Mouse (Mus musculus) neural tube, embryonic 13.5 days (tissue): Measurements from ENCODE around the gene Prkaa1. TPM values are rescaled to one million over a fixed set of nuclear protein-coding genes. Genes with fewer than 3 reads are reported as not detected.

ENCODE experiments used
- ATAC-seq: fragments of 200-750 bp; cut with Nextera tagmentation; 2 replicates; pipeline ENCODE4 v1.8.0; 2017; ENCODE audit warnings: low read depth, mild to moderate bottlenecking, moderate TSS enrichment, moderate library complexity
- H3K27ac ChIP-seq: fragments of 300-500 bp; sonication (generic); replicated peaks from 2 replicates; pipeline ENCODE4 v1.5.1; 2015; ENCODE audit warnings: moderate library complexity, mild to moderate bottlenecking, inconsistent platforms
- H3K27me3 ChIP-seq: fragments of 300-500 bp; sonication (generic); 2 replicates; pipeline ENCODE4 v1.6.1; 2015; ENCODE audit warnings: mild to moderate bottlenecking, inconsistent platforms
- H3K36me3 ChIP-seq: fragments of 300-500 bp; sonication (generic); 2 replicates; pipeline ENCODE4 v1.6.1; 2015; ENCODE audit warnings: mild to moderate bottlenecking, inconsistent platforms
- H3K4me1 ChIP-seq: fragments of 300-500 bp; sonication (generic); replicated peaks from 2 replicates; pipeline ENCODE4 v1.6.1; 2015; ENCODE audit warnings: inconsistent platforms
- H3K4me2 ChIP-seq: fragments of 300-500 bp; sonication (generic); 2 replicates; pipeline ENCODE4 v1.6.1; 2015; ENCODE audit warnings: inconsistent platforms, mild to moderate bottlenecking, moderate library complexity
- H3K4me3 ChIP-seq: fragments of 300-500 bp; sonication (generic); 2 replicates; pipeline ENCODE4 v1.5.1; 2015; ENCODE audit warnings: mild to moderate bottlenecking, inconsistent platforms
- H3K9ac ChIP-seq: fragments of 300-500 bp; sonication (generic); 2 replicates; pipeline ENCODE4 v1.6.1; 2015; ENCODE audit warnings: moderate library complexity, mild to moderate bottlenecking, inconsistent platforms
- H3K9me3 ChIP-seq: fragments of 300-500 bp; sonication (generic); 2 replicates; pipeline ENCODE4 v1.6.1; 2016; ENCODE audit warnings: inconsistent platforms
- WGBS: fragments of 180-500 bp; shearing (Covaris S2); methylation state at CpG from one replicate; pipeline ENCODE4 v1.1.7; 2015; 5-methylcytosine and 5-hydroxymethylcytosine counted together
- polyA plus RNA-seq: library from polyadenylated mRNA; unstranded; fragments of >200 nt; fragmentation: Nextera tagmentation; extraction: Ambion mirVana; gene quantifications from 2 replicates; pipeline ENCODE4 v1.2.1, GENCODE M21; 2015

Prkaa1 gene
- polyA plus RNA-seq: 16.1 and 18.6 TPM in 2 replicates

GRCm38 (mm10) chr15:5143361-5144020 lies at the start of gene Prkaa1:
Gene Prkaa1 (plus strand): TSS chr15:5143861.
- Histone ChIP-seq H3K9me3 (no peaks in the 10 kb centered on the region), H3K4me2 (peak within 1 kb of the TSS; percentile 70), H3K4me3 (peak within 1 kb of the TSS; percentile 84), H3K27me3 (no peaks in the 10 kb centered on the region), H3K9ac (peak within 1 kb of the TSS; percentile 88), H3K4me1 (peaks cover 23% of the 10 kb centered on the region), H3K27ac (peak within 1 kb of the TSS; percentile 94), H3K36me3 (no peaks in the 10 kb centered on the region)
- WGBS: 1% methylated on average over 63 of the region's 80 CpGs
- peak; percentile 92 for ATAC-seq

GRCm38 (mm10) chr15:5095534-5096301 lies 47.9 kb upstream of the Prkaa1 start:
- H3K27me3 ChIP-seq: no peaks in the 10 kb centered on the region
- no peak overlapping the region for H3K4me3 ChIP-seq
- no peak overlapping the region for H3K4me2 ChIP-seq
- H3K36me3 ChIP-seq: no peaks in the 10 kb centered on the region
- H3K9me3 ChIP-seq: 0 out of 2 replicates have a peak, but pooled peaks cover 5% of the 10 kb centered on the region
- no peak overlapping the region for H3K9ac ChIP-seq
- WGBS: 84% methylated on average over 11 of the region's 11 CpGs
- H3K4me1 ChIP-seq: no peaks in the 10 kb centered on the region
- H3K27ac ChIP-seq: no peak overlapping the region
- no peak for ATAC-seq

- 0 out of 2 replicates have a peak, but pooled peaks cover 5% of the 10 kb centered on the region for H3K9me3 ChIP-seq
- H3K27ac ChIP-seq: no peak overlapping the region
- WGBS: 88% methylated on average over 1 of the region's 1 CpGs
- no peaks in the 10 kb centered on the region for H3K4me1 ChIP-seq
- H3K4me2 ChIP-seq: no peak overlapping the region
- H3K4me3 ChIP-seq: no peak overlapping the region
- no peak overlapping the region for H3K9ac ChIP-seq
- no peak for ATAC-seq
- no peaks in the 10 kb centered on the region for H3K27me3 ChIP-seq
- H3K36me3 ChIP-seq: no peaks in the 10 kb centered on the region
Observed at GRCm38 (mm10) chr15:5097376-5097775, 46.3 kb upstream of the Prkaa1 start.

- Histone ChIP-seq H3K27me3 (no peaks in the 10 kb centered on the region), H3K4me3 (no peak overlapping the region), H3K36me3 (no peaks in the 10 kb centered on the region), H3K27ac (no peak overlapping the region), H3K4me2 (no peak overlapping the region), H3K4me1 (no peaks in the 10 kb centered on the region), H3K9me3 (no peaks in the 10 kb centered on the region), H3K9ac (no peak overlapping the region)
- ATAC-seq: no peak
- WGBS: 90% methylated on average over 4 of the region's 4 CpGs
Observed at GRCm38 (mm10) chr15:5102312-5102711, 41.3 kb upstream of the Prkaa1 start.

- no peaks in the 10 kb centered on the region for H3K36me3 ChIP-seq
- H3K4me1 ChIP-seq: no peaks in the 10 kb centered on the region
- no peaks in the 10 kb centered on the region for H3K9me3 ChIP-seq
- no peak for ATAC-seq
- 82% methylated on average over 6 of the region's 6 CpGs for WGBS
- H3K27ac ChIP-seq: no peak overlapping the region
- no peak overlapping the region for H3K9ac ChIP-seq
- no peak overlapping the region for H3K4me3 ChIP-seq
- no peaks in the 10 kb centered on the region for H3K27me3 ChIP-seq
- no peak overlapping the region for H3K4me2 ChIP-seq
Observed at GRCm38 (mm10) chr15:5105891-5106290, 37.8 kb upstream of the Prkaa1 start.

GRCm38 (mm10) chr15:5106293-5106692 lies 37.4 kb upstream of the Prkaa1 start:
- Histone ChIP-seq H3K9ac (no peak overlapping the region), H3K4me3 (no peak overlapping the region), H3K4me2 (no peak overlapping the region), H3K27me3 (no peaks in the 10 kb centered on the region), H3K27ac (no peak overlapping the region), H3K9me3 (no peaks in the 10 kb centered on the region), H3K4me1 (no peaks in the 10 kb centered on the region), H3K36me3 (no peaks in the 10 kb centered on the region)
- no peak; the same call in 1 of the 2 replicates for ATAC-seq
- WGBS: 56% methylated on average over 2 of the region's 2 CpGs

GRCm38 (mm10) chr15:5107686-5108654 lies 35.7 kb upstream of the Prkaa1 start, which contains the start of gene Card6:
Gene Card6 (minus strand): TSS chr15:5108539.
- Histone ChIP-seq H3K4me3 (peak within 1 kb of the TSS; percentile 14), H3K9ac (0 out of 2 replicates have a peak within 1 kb of the TSS, but pooled peaks have one; percentile 5)

GRCm38 (mm10) chr15:5108655-5109040 lies 35.0 kb upstream of the Prkaa1 start:
- Histone ChIP-seq H3K4me3 (no peak overlapping the region), H3K4me1 (no peaks in the 10 kb centered on the region), H3K27me3 (no peaks in the 10 kb centered on the region), H3K36me3 (no peaks in the 10 kb centered on the region), H3K9ac (no peak overlapping the region), H3K9me3 (no peaks in the 10 kb centered on the region), H3K4me2 (no peak overlapping the region), H3K27ac (no peak overlapping the region)
- WGBS: 77% methylated on average over 3 of the region's 3 CpGs
- ATAC-seq: no peak

More at GRCm38 (mm10) chr15:5107686-5108654, 35.7 kb upstream of the Prkaa1 start, which contains the start of gene Card6:
- H3K4me1 ChIP-seq: no peaks in the 10 kb centered on the region
- H3K9me3 ChIP-seq: no peaks in the 10 kb centered on the region
- 69% methylated on average over 21 of the region's 21 CpGs for WGBS
- H3K36me3 ChIP-seq: no peaks in the 10 kb centered on the region
- H3K4me2 ChIP-seq: peak within 1 kb of the TSS; percentile 16
- ATAC-seq: no peak
- no peak within 1 kb of the TSS for H3K27ac ChIP-seq
- H3K27me3 ChIP-seq: no peaks in the 10 kb centered on the region

- no peaks in the 10 kb centered on the region for H3K9me3 ChIP-seq
- H3K27ac ChIP-seq: no peak overlapping the region
- H3K4me3 ChIP-seq: no peak overlapping the region
Observed at GRCm38 (mm10) chr15:5112651-5113050, 31.0 kb upstream of the Prkaa1 start.

GRCm38 (mm10) chr15:5115173-5115572 lies 28.5 kb upstream of the Prkaa1 start:
- H3K4me2 ChIP-seq: peak overlapping the region; percentile 91
- ATAC-seq: no peak
- peaks cover 28% of the 10 kb centered on the region for H3K36me3 ChIP-seq
- H3K4me3 ChIP-seq: peak overlapping the region; percentile 96
- H3K4me1 ChIP-seq: peaks cover 31% of the 10 kb centered on the region
- no peaks in the 10 kb centered on the region for H3K27me3 ChIP-seq
- peak overlapping the region; percentile 79 for H3K9ac ChIP-seq
- peak overlapping the region; percentile 92; the same call in 1 of the 2 replicates for H3K27ac ChIP-seq
- H3K9me3 ChIP-seq: no peaks in the 10 kb centered on the region
- 60% methylated on average over 8 of the region's 8 CpGs for WGBS

More at GRCm38 (mm10) chr15:5112651-5113050, 31.0 kb upstream of the Prkaa1 start:
- peaks cover 14% of the 10 kb centered on the region for H3K4me1 ChIP-seq
- H3K4me2 ChIP-seq: no peak overlapping the region
- ATAC-seq: no peak
- no peak overlapping the region for H3K9ac ChIP-seq
- 81% methylated on average over 3 of the region's 3 CpGs for WGBS
- peaks cover 3% of the 10 kb centered on the region for H3K36me3 ChIP-seq
- no peaks in the 10 kb centered on the region for H3K27me3 ChIP-seq

GRCm38 (mm10) chr15:5116270-5117030 lies 27.2 kb upstream of the Prkaa1 start, which contains the start of gene Rpl37:
Gene Rpl37 (plus strand): TSS chr15:5116645.
- peak within 1 kb of the TSS; percentile 92 for H3K27ac ChIP-seq
- peak; percentile 99 for ATAC-seq
- no peaks in the 10 kb centered on the region for H3K27me3 ChIP-seq
- peak within 1 kb of the TSS; percentile 96 for H3K4me3 ChIP-seq
- under 1% methylated on average over 55 of the region's 55 CpGs for WGBS
- H3K9me3 ChIP-seq: no peaks in the 10 kb centered on the region
- H3K4me1 ChIP-seq: peaks cover 31% of the 10 kb centered on the region
- H3K9ac ChIP-seq: peak within 1 kb of the TSS; percentile 97
- peaks cover 41% of the 10 kb centered on the region for H3K36me3 ChIP-seq
- H3K4me2 ChIP-seq: peak within 1 kb of the TSS; percentile 91
